Mouse (Mus musculus) stomach, embryonic 15.5 days (tissue): ENCODE results near the gene Grap. TPM values are rescaled to one million over a fixed set of nuclear protein-coding genes. Genes with fewer than 3 reads are reported as not detected.

Source experiments
- ATAC-seq: fragments of 200-750 bp; cut with Nextera tagmentation; 2 replicates; pipeline ENCODE4 v1.8.0; 2017; ENCODE audit warnings: low read depth, moderate number of reproducible peaks, moderate TSS enrichment; ENCODE audit not compliant: insufficient read depth, low FRiP score
- H3K27ac ChIP-seq: fragments of 300-500 bp; sonication (generic); 2 replicates; pipeline ENCODE4 v1.5.1; 2015; ENCODE audit warnings: mild to moderate bottlenecking, inconsistent platforms
- H3K27me3 ChIP-seq: fragments of 300-500 bp; sonication (generic); replicated peaks from 2 replicates; pipeline ENCODE4 v1.6.1; 2015; ENCODE audit warnings: inconsistent platforms
- H3K36me3 ChIP-seq: fragments of 300-500 bp; sonication (generic); 2 replicates; pipeline ENCODE4 v1.6.1; 2015; ENCODE audit warnings: inconsistent platforms
- H3K4me1 ChIP-seq: fragments of 300-500 bp; sonication (generic); 2 replicates; pipeline ENCODE4 v1.6.1; 2015; ENCODE audit warnings: inconsistent platforms
- H3K4me2 ChIP-seq: fragments of 300-500 bp; sonication (generic); 2 replicates; pipeline ENCODE4 v1.6.1; 2015; ENCODE audit warnings: mild to moderate bottlenecking, inconsistent platforms
- H3K4me3 ChIP-seq: fragments of 300-500 bp; sonication (generic); replicated peaks from 2 replicates; pipeline ENCODE4 v1.5.1; 2015; ENCODE audit warnings: inconsistent platforms
- H3K9ac ChIP-seq: fragments of 300-500 bp; sonication (generic); 2 replicates; pipeline ENCODE4 v1.6.1; 2015; ENCODE audit warnings: inconsistent platforms
- H3K9me3 ChIP-seq: fragments of 300-500 bp; sonication (generic); 2 replicates; pipeline ENCODE4 v1.6.1; 2016; ENCODE audit warnings: inconsistent platforms
- WGBS: fragments of 180-500 bp; shearing (Covaris S2); methylation state at CpG from one replicate; pipeline ENCODE4 v1.1.7; 2015; 5-methylcytosine and 5-hydroxymethylcytosine counted together
- polyA plus RNA-seq: library from polyadenylated mRNA; unstranded; fragments of >200 nt; fragmentation: Nextera tagmentation; extraction: Ambion mirVana; gene quantifications from 2 replicates; pipeline ENCODE4 v1.2.1, GENCODE M21; 2015

The Grap gene
- 8.8 and 9.3 TPM in 2 replicates for polyA plus RNA-seq

DNA sequence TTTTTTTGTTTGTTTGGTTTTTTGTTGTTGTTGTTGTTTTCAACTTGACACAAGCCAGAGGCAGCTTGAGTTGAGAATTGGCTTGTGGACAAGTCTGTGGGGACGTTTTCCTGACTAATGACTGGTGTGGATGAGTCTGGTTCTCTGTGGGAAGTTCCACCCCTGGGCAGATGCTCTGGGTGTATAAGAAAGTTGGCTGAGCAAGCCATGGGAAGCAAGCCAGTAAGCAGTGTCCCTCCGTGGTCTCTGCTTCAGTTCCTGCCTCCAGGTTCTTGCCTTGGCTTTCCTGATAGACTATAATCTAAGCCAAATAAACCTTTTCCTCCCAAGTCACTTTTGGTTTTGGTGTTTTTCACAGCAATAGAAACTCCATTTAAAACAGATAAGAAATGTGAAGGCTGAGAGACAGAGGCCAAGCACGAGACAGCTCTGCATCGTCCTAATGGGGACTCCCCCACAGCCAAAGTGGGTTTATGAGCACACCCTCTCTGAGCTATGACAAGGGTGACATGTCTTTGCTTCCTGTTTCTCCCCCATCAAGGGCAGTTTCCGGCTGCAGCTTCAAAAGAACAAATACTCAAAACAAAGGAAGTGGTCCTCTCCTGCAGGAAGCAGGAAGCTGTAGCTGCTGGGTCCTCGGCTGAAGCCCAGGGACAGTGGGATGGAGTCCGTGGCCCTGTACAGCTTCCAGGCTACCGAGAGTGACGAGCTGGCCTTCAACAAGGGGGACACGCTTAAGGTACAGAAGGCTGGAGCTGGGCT lies at the start of gene Grap:
Gene Grap (plus strand): TSS at position 580 of the 762 bp plus-strand sequence.
- peak within 1 kb of the TSS; percentile 11 for H3K4me3 ChIP-seq
- 58% methylated on average over 10 of the region's 10 CpGs for WGBS
- no peaks in the 10 kb centered on the region for H3K9me3 ChIP-seq
- H3K4me2 ChIP-seq, result peak within 1 kb of the TSS; percentile 26
- H3K4me1 ChIP-seq, result no peaks in the 10 kb centered on the region
- no peak within 1 kb of the TSS for H3K9ac ChIP-seq
- no peak for ATAC-seq
- no peaks in the 10 kb centered on the region for H3K36me3 ChIP-seq
- H3K27me3 ChIP-seq, result no peaks in the 10 kb centered on the region
- H3K27ac ChIP-seq, result no peak within 1 kb of the TSS

DNA sequence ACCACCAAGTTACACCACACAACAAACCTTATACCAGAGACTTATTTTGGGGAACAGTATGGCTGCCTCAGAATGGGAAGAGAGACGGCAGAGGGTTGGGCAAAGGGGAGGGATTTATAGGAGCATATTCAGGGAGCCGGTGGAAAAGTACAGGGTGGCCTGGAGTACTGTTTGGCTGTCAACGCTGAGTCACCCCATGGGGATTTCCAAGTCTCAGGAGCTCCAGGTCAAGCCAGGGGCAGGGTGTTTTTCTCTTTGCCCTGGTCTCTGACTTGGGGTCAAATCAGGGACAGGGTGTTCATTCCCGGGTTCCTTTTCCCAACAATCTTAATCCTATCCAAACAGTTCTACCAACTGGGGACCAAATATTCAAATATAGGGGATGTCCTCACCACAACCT lies 45.0 kb upstream of the Grap start:
- ATAC-seq, result no peak
- WGBS, result 72% methylated on average over 4 of the region's 4 CpGs

DNA sequence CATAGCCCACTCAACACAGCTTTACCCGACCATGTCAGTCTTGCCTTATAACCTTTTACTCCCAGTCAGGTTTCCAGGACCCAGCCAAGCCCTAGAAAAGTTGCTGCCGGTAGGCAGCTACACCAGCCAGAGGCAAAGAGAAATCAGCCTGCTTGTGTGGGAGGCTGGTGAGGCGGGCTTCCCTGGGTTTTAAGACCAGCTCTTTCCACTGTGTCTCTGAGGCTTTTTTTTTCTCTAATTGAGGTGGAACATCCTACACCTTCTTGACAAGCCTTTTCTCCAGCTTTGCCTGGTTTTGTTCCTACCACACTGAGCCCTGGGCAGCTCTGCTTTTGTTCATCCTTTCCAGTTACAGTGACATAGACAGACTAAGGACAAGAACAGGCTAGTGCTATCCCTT lies 41.9 kb upstream of the Grap start:
- H3K9me3 ChIP-seq, result no peaks in the 10 kb centered on the region
- 86% methylated on average over 3 of the region's 3 CpGs for WGBS
- H3K4me2 ChIP-seq, result no peak overlapping the region
- H3K36me3 ChIP-seq, result no peaks in the 10 kb centered on the region
- H3K27me3 ChIP-seq, result no peaks in the 10 kb centered on the region
- H3K27ac ChIP-seq, result no peak overlapping the region
- ATAC-seq, result no peak
- H3K9ac ChIP-seq, result no peak overlapping the region
- no peak overlapping the region for H3K4me3 ChIP-seq
- peaks cover 6% of the 10 kb centered on the region; the same call in 1 of the 2 replicates for H3K4me1 ChIP-seq

More for the DNA sequence above, 45.0 kb upstream of the Grap start:
- Histone ChIP-seq H3K9ac (no peak overlapping the region), H3K27me3 (no peaks in the 10 kb centered on the region), H3K9me3 (no peaks in the 10 kb centered on the region), H3K4me3 (no peak overlapping the region), H3K36me3 (no peaks in the 10 kb centered on the region), H3K4me1 (no peaks in the 10 kb centered on the region), H3K27ac (no peak overlapping the region), H3K4me2 (no peak overlapping the region)

DNA sequence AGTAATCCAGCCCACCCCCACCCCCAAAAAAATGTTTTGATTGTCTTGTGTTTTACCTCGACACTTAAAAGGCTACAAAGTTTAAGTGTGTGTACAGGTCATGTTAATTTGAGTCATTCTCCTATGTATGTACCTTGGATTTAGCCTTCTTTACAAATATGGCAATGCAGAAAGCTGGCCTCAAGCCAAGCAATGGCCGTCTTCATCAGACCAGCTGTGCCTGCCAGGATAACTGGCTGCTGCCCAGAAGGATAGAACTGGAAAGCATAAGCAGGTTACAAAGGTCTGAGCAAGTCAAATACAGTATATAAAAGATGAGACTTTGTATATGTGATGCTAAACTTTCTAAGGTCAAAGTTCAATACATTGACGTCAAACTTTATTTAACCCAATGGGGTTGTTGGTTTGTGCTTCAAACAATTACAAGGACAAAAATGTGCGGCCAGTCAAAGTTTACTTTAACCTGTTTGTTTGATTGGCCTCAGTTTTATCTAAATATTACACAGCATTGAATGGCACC lies 40.9 kb upstream of the Grap start:
- Histone ChIP-seq H3K36me3 (no peaks in the 10 kb centered on the region), H3K27me3 (no peaks in the 10 kb centered on the region), H3K4me1 (peaks cover 12% of the 10 kb centered on the region), H3K9me3 (no peaks in the 10 kb centered on the region), H3K4me2 (no peak overlapping the region), H3K4me3 (no peak overlapping the region), H3K9ac (no peak overlapping the region), H3K27ac (no peak overlapping the region)
- no peak for ATAC-seq
- WGBS, result 43% methylated on average over 4 of the region's 4 CpGs

DNA sequence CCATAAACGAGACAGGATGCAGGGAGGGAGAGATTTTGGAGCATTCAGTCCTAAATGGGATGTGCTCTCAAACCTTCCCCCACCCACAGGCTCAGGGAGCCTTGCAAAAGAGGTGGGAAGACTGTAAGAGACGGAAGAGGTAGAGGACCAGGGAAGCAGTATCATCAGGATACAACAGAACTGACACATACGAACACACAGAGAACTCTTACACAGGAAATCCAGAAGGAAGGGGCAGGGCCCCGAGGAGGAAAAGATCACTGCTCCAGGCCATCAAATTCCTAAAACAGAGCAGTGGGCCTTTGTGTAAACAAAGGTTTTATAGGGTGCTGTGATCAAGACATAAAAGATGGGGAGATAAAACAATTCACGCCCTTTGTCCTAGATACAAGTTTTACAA lies 38.7 kb upstream of the Grap start:
- no peak for ATAC-seq
- no peaks in the 10 kb centered on the region for H3K27me3 ChIP-seq
- 52% methylated on average over 5 of the region's 5 CpGs for WGBS
- H3K9me3 ChIP-seq, result no peaks in the 10 kb centered on the region
- no peaks in the 10 kb centered on the region for H3K36me3 ChIP-seq
- no peak overlapping the region for H3K9ac ChIP-seq
- no peak overlapping the region for H3K27ac ChIP-seq
- H3K4me1 ChIP-seq, result peaks cover 12% of the 10 kb centered on the region
- H3K4me2 ChIP-seq, result no peak overlapping the region
- no peak overlapping the region for H3K4me3 ChIP-seq

DNA sequence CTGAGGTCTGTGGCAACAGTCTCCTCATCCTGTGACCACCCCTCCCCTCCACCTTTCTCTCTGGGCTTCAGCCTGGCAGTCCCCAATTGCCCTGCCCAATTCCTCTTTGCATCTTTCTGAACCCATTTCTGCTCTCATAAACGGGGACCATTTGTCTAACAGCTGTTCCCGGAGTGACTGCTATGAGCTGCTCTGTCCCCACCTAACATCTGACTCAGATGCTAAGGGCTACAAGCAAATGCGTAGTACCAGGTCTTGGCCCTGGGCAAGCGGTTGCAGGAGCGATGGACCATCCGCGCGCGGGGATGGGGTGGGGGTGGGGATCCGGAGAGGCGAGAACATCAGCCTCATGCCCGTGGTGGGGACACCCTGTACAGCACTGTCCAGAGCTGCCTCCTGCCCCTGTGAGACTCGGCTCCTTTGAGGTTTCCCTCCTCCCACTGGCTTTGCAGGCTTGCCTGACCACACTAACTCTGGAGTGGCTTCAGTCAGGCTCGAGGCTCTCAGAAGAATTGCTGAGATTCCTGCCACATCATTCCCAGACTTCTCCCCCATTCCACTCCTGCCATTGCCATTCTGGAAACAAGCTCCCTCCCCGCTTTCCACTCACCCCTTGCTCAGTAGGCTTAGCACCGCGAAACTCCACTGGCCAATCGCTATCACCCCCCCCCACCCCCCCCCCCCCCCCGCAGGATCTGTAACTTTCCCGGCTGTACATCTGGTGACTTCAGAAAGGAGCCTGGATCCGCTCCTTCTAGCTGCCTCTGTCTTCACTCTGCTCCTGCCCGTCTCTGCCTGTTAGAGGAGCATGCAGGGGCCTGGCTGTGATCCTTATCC lies 37.2 kb upstream of the Grap start:
- Histone ChIP-seq H3K4me2 (peak overlapping the region; percentile 49), H3K9ac (no peak overlapping the region), H3K9me3 (no peaks in the 10 kb centered on the region), H3K36me3 (no peaks in the 10 kb centered on the region), H3K4me3 (0 out of 2 replicates have a peak overlapping the region, but pooled peaks have one; percentile 11), H3K27me3 (no peaks in the 10 kb centered on the region), H3K4me1 (peaks cover 15% of the 10 kb centered on the region), H3K27ac (peak overlapping the region; percentile 31; the same call in 1 of the 2 replicates)
- 16% methylated on average over 21 of the region's 22 CpGs for WGBS
- no peak for ATAC-seq

DNA sequence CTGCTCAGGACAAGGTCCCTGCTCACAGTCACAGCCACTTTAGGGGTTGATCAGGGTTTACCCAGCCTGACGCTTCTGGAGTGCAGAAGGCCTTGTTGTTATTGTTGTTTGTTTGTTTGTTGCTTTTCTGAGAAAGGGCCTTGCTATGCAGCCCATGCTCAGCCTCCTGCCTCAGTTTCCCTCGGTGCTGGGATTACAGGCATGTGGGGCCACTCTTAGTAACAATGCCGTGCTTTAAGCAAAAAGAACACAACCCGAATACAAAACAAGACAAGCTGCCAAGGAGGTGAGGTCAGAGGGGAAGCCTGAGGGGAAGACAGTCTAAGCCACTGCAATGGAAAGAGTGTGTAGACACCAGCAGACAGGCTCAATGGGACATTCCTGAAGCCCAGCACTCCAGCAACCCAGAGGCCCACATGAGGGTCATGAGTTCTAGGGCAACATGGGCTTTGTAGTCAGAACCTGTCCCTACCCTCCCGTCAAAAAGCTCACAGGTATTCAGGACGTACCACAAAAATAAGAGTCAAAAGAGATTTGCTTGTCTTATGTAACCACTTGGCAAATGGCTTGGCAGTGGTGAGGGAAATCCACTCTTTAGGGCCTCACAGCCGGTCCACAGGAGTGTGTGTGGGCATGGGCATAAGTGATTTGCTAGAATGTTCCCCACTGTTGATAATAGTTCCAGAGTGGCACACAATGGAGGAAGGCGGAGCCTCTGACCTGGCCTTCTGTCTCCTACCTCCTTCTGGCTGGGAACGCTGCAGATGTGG lies 36.4 kb upstream of the Grap start:
- Histone ChIP-seq H3K4me3 (no peak overlapping the region), H3K27ac (no peak overlapping the region), H3K4me1 (peaks cover 15% of the 10 kb centered on the region), H3K9ac (no peak overlapping the region), H3K36me3 (no peaks in the 10 kb centered on the region), H3K9me3 (no peaks in the 10 kb centered on the region), H3K27me3 (no peaks in the 10 kb centered on the region), H3K4me2 (no peak overlapping the region)
- ATAC-seq, result no peak
- 72% methylated on average over 9 of the region's 9 CpGs for WGBS

DNA sequence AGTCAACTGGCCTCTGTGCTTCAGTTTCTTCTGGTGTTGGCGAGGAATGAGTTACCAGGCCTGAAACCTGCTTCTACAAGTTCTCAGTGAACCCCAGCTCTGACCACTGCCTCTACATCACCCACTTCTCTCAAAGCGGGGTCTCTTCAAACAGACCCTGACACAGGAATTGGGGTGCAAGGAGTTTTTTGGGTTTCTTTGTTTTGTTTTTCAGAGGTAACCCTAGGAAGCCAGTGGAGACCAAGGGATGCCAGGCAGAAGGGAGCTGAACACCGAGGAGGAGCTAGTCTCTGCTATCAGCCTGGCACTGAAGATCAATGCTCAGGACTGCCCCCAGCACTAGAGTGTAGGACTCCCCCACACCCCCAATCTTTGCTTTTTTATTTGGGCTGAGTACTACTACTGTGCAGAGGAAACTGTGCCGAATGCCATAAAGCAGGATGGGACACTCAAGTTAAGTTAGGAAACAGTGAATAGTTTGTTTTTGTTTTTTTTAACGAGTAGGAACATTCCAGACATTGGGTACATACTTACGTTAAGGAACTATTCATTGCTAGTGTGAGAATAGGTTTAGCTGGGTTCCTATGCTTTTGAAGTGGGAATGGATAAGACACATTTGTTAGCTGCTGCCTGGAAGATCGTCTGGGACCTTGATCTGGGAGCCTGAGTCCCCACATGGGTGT lies 35.6 kb upstream of the Grap start:
- H3K4me3 ChIP-seq, result no peak overlapping the region
- H3K4me2 ChIP-seq, result no peak overlapping the region
- no peaks in the 10 kb centered on the region for H3K9me3 ChIP-seq
- no peak for ATAC-seq
- peaks cover 15% of the 10 kb centered on the region for H3K4me1 ChIP-seq
- no peak overlapping the region for H3K9ac ChIP-seq
- 69% methylated on average over 7 of the region's 7 CpGs for WGBS
- no peaks in the 10 kb centered on the region for H3K27me3 ChIP-seq
- no peak overlapping the region for H3K27ac ChIP-seq
- H3K36me3 ChIP-seq, result no peaks in the 10 kb centered on the region

DNA sequence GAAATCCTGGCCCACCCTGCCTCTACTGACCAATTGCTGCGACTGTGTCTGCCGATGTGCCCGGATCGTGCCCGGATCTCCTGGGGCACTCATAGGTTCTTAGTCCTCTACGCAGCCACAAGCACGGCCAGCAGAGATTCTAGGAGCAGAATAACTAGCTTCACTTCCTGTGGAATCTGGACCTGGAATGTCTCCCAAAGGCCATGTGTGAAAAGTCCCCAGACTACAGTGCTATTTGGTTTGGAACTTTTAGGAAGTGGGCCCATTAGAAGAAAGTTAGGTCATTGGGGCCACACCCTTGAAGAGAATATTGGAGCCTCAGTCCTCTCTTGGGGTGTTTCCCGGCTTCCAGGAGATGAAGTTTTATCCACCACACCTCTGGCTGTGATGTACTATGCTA lies 34.9 kb upstream of the Grap start:
- Histone ChIP-seq H3K4me1 (peaks cover 15% of the 10 kb centered on the region), H3K27ac (no peak overlapping the region), H3K4me2 (no peak overlapping the region), H3K4me3 (no peak overlapping the region), H3K27me3 (no peaks in the 10 kb centered on the region), H3K36me3 (no peaks in the 10 kb centered on the region), H3K9me3 (no peaks in the 10 kb centered on the region), H3K9ac (no peak overlapping the region)
- no peak for ATAC-seq
- WGBS, result 87% methylated on average over 8 of the region's 8 CpGs

DNA sequence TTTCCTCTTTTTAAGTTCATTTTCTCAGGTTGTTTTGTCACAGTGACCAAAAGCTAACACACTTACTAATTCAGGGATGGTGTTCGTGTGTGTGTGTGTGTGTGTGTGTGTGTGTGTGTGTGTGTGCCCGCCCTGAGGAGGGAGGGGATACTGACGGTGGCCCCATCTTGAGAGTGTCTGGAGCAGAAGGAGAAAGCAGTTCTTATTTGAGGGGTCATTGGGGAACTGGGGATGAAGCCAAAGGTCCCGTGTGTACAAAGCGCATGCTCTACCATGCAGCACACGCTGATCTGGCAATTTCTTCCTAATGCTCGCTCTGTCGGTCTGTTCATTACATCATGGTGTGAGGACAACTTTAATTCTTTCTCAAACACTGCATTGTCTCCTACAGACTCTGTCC lies 34.5 kb upstream of the Grap start:
- no peak for ATAC-seq
- H3K27me3 ChIP-seq, result no peaks in the 10 kb centered on the region
- no peak overlapping the region for H3K4me2 ChIP-seq
- H3K9ac ChIP-seq, result no peak overlapping the region
- H3K9me3 ChIP-seq, result no peaks in the 10 kb centered on the region
- H3K4me1 ChIP-seq, result peaks cover 15% of the 10 kb centered on the region
- H3K36me3 ChIP-seq, result no peaks in the 10 kb centered on the region
- H3K4me3 ChIP-seq, result no peak overlapping the region
- 82% methylated on average over 8 of the region's 8 CpGs for WGBS
- no peak overlapping the region for H3K27ac ChIP-seq

DNA sequence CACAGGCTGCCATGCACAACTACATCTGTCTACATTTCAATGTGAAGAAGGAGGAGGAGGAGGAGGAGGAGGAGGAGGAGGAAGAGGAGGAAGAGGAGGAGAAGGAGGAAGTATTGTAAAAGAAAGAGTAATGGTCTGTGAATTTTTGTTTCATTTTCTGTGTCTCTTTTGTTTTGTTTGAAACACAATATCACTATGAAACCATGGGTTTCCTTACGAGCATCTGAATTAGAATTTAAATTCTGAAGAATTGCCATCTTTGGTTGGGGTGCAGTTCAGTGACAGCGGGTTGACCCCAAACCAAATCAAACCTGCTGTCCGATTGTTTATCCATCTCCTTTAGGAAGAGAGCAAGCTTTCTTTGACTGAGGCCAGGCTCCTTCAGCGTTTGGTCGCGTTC lies 33.7 kb upstream of the Grap start:
- Histone ChIP-seq H3K9me3 (no peaks in the 10 kb centered on the region), H3K4me1 (peaks cover 15% of the 10 kb centered on the region), H3K4me2 (peak overlapping the region; percentile 75), H3K27me3 (no peaks in the 10 kb centered on the region), H3K4me3 (peak overlapping the region; percentile 40), H3K36me3 (no peaks in the 10 kb centered on the region), H3K9ac (no peak overlapping the region), H3K27ac (no peak overlapping the region)
- WGBS, result 14% methylated on average over 6 of the region's 6 CpGs
- ATAC-seq, result no peak
